Mouse (Mus musculus) lung, embryonic 14.5 days (tissue): Measurements from ENCODE around the gene Atl3. TPM values are rescaled to one million over a fixed set of nuclear protein-coding genes. Genes with fewer than 3 reads are reported as not detected.
A peak's percentile ranks its signal among the peaks of the same experiment; 100 is the strongest.

Experiments
- ATAC-seq: fragments of 200-750 bp; cut with Nextera tagmentation; 2 replicates; pipeline ENCODE4 v1.8.0; 2017; ENCODE audit warnings: mild to moderate bottlenecking, moderate TSS enrichment, moderate library complexity; ENCODE audit not compliant: insufficient read depth
- DNase-seq: peaks from one replicate; pipeline ENCODE4 v3.0.0-alpha.2; 2015
- H3K27ac ChIP-seq: fragments of 300-500 bp; sonication (generic); 2 replicates; pipeline ENCODE4 v1.5.1; 2014; ENCODE audit warnings: low read depth, mild to moderate bottlenecking, moderate library complexity
- H3K27me3 ChIP-seq: fragments of 300-500 bp; sonication (generic); 2 replicates; pipeline ENCODE4 v1.6.1; 2014; ENCODE audit warnings: low read length, control low read depth; ENCODE audit not compliant: insufficient read depth
- H3K36me3 ChIP-seq: fragments of 300-500 bp; sonication (generic); 2 replicates; pipeline ENCODE4 v1.6.1; 2014; ENCODE audit warnings: control low read depth; ENCODE audit not compliant: insufficient read depth
- H3K4me1 ChIP-seq: fragments of 300-500 bp; sonication (generic); 2 replicates; pipeline ENCODE4 v1.6.1; 2014; ENCODE audit warnings: antibody characterized with exemption, control low read depth; ENCODE audit not compliant: insufficient read depth
- H3K4me2 ChIP-seq: fragments of 300-500 bp; sonication (generic); 2 replicates; pipeline ENCODE4 v1.6.1; 2014; ENCODE audit warnings: mild to moderate bottlenecking
- H3K4me3 ChIP-seq: fragments of 300-500 bp; sonication (generic); 2 replicates; pipeline ENCODE4 v1.5.1; 2014; ENCODE audit warnings: low read depth, low read length
- H3K9ac ChIP-seq: fragments of 300-500 bp; sonication (generic); 2 replicates; pipeline ENCODE4 v1.6.1; 2014
- H3K9me3 ChIP-seq: fragments of 300-500 bp; sonication (generic); 2 replicates; pipeline ENCODE4 v1.6.1; 2016; ENCODE audit warnings: low read depth, low read length, control low read depth
- CTCF ChIP-seq: IDR thresholded peaks from 2 replicates; pipeline ENCODE4 v1.5.1; 2016; ENCODE audit warnings: antibody characterized with exemption, low read depth
- WGBS: fragments of 180-500 bp; shearing (Covaris S2); extraction: QIAGEN DNeasy Blood & Tissue Kit; methylation state at CpG from one replicate; pipeline ENCODE4 v1.1.7; 2014; 5-methylcytosine and 5-hydroxymethylcytosine counted together
- polyA plus RNA-seq: library from polyadenylated mRNA; unstranded; fragments of >200 nt; fragmentation: Nextera tagmentation; extraction: Ambion mirVana; gene quantifications from 2 replicates; pipeline ENCODE4 v1.2.1, GENCODE M21; 2014

The Atl3 gene
- polyA plus RNA-seq, 1 experiment from 2014 or later, result 20.8 TPM

DNA sequence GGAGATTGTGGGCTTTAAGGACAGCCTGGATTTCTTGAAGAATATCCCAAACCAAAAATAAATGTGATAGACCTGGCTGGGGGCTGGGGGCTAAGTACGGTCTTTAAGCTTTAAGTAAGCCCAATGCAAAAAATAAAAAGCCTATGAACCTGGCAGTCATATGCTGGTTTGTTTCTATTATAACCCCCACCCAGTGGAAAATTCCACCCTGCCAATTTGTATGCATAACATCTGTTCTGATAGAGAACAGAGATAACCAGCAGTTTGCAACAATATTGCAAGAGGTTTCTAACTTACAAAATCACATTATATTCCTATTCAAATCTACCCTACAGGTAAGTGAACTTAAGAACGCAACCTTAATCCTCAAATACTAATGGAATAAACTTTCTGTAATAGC lies 23.2 kb upstream of the Atl3 start:
- ATAC-seq (no peak), DNase-seq (no peak)
- Histone ChIP-seq H3K36me3 (peaks cover 21% of the 10 kb centered on the region; the same call in 1 of the 2 replicates), H3K4me3 (no peak overlapping the region), H3K9me3 (no peaks in the 10 kb centered on the region), H3K4me1 (no peaks in the 10 kb centered on the region), H3K4me2 (no peak overlapping the region), H3K27ac (no peak overlapping the region), H3K27me3 (no peaks in the 10 kb centered on the region), H3K9ac (no peak overlapping the region)
- TF ChIP-seq CTCF, result no peak
- 88% methylated on average over 2 of the region's 2 CpGs for WGBS

DNA sequence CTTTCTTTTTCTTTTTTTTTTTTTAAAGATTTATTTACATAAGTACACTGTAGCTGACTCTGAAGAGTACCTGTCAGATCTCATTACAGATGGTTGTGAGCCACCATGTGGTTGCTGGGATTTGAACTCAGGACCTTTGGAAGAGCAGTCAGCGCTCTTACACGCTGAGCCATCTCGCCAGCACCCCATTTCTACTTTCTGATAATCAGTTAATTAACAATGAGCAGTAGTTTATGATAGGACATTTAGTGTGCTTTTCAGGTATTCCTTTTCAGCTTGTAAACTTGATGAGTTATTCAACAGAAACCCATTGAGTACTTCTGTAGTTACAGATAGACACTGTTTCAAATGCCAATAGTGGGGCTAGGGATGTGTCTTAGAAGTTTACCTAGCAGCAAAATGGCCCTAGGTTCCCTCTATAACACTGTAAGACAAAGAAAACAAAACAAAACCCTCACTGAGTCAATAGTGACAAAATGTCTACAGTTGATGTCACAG lies 14.0 kb upstream of the Atl3 start:
- Histone ChIP-seq H3K4me3 (no peak overlapping the region), H3K27me3 (no peaks in the 10 kb centered on the region), H3K9ac (no peak overlapping the region), H3K9me3 (no peaks in the 10 kb centered on the region), H3K27ac (no peak overlapping the region), H3K36me3 (0 out of 2 replicates have a peak, but pooled peaks cover 2% of the 10 kb centered on the region), H3K4me2 (no peak overlapping the region), H3K4me1 (peaks cover 3% of the 10 kb centered on the region; the same call in 1 of the 2 replicates)
- WGBS, result 97% methylated on average over 3 of the region's 3 CpGs
- ATAC-seq (no peak), DNase-seq (no peak)
- no peak for TF ChIP-seq CTCF

DNA sequence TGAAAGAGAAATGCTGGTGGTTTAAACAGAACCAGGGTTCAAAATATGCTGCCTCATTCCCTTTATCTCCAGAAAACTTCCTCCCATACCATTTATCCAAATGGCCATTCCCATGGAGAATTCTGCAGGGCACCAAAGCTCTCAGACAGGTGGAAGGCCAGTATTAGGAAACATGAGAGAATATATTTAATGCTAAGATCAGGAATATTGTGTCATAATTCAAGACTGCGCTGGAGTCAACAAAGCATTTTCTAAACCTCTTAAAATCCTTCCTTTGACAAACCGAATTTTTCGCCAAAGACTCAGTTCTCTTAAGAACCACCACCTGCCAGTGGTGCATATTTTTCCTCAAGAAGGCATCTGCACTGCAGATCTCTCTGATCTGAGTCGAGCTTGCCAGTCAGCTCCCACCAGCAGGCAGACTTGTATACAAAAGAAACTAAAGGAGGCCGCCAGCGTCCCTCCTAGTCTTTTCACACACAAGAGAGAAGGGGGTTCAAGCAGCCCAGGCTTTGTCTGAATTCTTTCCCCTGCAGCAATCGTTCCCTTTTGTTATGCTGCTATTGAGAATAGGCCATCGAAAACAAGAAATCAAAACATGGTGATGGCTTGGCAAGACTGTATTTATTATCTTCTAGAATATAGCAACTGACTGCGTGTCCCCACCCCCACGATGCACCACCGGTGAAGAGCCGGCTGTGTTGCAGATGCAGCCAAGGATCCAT lies 12.1 kb upstream of the Atl3 start:
- peak overlapping the region; percentile 81 for H3K4me2 ChIP-seq
- H3K27me3 ChIP-seq, result no peaks in the 10 kb centered on the region
- peaks cover 3% of the 10 kb centered on the region; the same call in 1 of the 2 replicates for H3K4me1 ChIP-seq
- 0 out of 2 replicates have a peak, but pooled peaks cover 2% of the 10 kb centered on the region for H3K36me3 ChIP-seq
- whole genome bisulfite sequencing, result 8% methylated on average over 12 of the region's 12 CpGs
- peak overlapping the region; percentile 95 for H3K4me3 ChIP-seq
- peak overlapping the region; percentile 97 for H3K9ac ChIP-seq
- TF ChIP-seq CTCF, result no peak
- H3K27ac ChIP-seq, result peak overlapping the region; percentile 21
- no peak for ATAC-seq
- DNase-seq, result peak; percentile 51
- H3K9me3 ChIP-seq, result no peaks in the 10 kb centered on the region

DNA sequence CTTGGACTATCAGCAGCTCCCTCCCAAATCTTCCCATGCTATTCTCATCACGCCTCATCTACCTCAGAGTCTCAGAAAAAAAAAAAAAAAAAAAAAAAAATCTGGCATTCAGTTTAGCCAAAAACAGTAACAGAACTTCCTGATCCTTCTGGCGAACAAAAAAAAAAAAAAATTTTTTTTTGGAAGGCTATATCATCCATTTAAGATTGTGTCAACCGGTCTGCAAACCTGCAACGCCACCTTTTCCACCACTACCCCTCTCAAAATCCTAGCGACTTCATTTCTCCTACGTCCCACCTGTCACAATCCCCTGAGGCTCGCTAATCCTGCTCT lies 11.6 kb upstream of the Atl3 start:
- peak; percentile 50 for DNase-seq
- no peaks in the 10 kb centered on the region for H3K36me3 ChIP-seq
- peak overlapping the region; percentile 95 for H3K4me3 ChIP-seq
- H3K4me1 ChIP-seq, result peaks cover 3% of the 10 kb centered on the region; the same call in 1 of the 2 replicates
- no peak for ATAC-seq
- no peaks in the 10 kb centered on the region for H3K9me3 ChIP-seq
- H3K27ac ChIP-seq, result peak overlapping the region; percentile 99
- peak overlapping the region; percentile 97 for H3K9ac ChIP-seq
- no peaks in the 10 kb centered on the region for H3K27me3 ChIP-seq
- H3K4me2 ChIP-seq, result peak overlapping the region; percentile 81
- TF ChIP-seq CTCF, result no peak
- 0% methylated on average over 7 of the region's 7 CpGs for WGBS

DNA sequence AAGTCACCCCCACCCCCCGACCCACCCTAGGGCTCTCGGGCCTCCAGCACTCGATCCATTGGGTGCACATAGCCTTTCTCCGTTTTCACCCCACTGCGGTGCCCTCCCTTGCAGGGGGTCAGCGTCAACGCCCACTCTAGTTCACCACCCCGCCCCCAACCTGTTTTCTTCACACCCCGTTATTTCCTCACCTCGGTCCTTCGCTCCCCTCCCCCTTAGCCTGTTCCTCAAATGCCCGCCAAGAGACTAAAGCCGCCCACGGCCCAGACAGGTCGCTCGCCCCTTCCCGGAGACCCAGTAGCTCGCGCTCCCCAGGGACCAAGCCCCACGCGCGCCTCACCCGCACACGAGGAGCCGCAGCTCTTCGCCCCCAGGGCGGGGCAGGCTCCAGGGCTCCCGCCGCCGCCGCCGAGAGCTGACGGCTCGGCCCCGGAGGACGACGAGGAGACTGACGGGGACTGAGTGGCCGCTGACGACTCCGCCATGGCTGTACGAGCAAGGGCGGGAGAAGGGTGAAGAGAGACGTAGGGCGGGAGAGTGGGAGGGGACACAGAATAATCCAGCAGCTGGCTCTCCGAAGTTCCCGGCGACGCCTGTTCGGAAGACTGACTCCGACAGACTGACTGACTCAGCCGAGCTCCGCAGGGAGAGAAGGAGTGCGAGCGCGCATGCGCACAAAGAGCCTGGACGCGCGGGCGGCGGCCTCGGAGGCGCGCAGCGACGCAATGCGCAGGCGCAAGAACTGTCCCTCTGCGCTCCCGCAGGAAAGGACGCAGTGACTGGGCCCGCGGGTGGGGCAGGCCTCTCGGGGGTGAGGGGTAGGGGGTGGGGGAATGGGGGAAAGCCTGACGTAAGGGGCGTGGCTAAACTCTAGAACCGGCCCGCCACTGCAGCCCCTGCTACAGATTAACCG lies 11.0 kb upstream of the Atl3 start, which contains the start of gene Rtn3:
Rtn3 (minus strand) TSS at position 683 of the 913 bp plus-strand sequence.
- TF ChIP-seq CTCF, result no peak
- whole genome bisulfite sequencing, result under 1% methylated on average over 80 of the region's 80 CpGs
- peak; percentile 100 for DNase-seq

DNA sequence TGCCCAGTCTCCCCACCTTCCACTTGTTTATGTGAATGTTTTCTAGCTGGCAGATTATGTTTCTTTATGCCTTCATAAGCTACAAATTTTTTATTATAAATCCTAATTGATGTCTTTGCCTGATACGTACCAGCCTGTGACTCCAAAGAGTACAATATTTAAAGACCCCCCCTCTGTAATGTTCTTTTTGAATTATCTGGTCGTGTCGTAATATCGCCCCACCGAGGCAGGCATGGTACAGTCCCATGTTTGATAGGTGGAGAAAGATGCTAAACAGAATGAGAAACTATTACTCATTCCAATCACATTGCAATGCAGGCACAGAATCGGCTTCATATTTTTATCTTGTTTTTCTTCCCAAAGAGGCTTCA lies 10.3 kb upstream of the Atl3 start:
- ATAC-seq (peak; percentile 63), DNase-seq (no peak)
- Histone ChIP-seq H3K9ac (peak overlapping the region; percentile 44), H3K4me1 (peaks cover 3% of the 10 kb centered on the region; the same call in 1 of the 2 replicates), H3K4me2 (peak overlapping the region; percentile 81), H3K27ac (peak overlapping the region; percentile 59), H3K4me3 (peak overlapping the region; percentile 95), H3K27me3 (no peaks in the 10 kb centered on the region), H3K9me3 (no peaks in the 10 kb centered on the region), H3K36me3 (no peaks in the 10 kb centered on the region)
- 0 out of 2 replicates have a peak, but pooled peaks have one; percentile 18 for TF ChIP-seq CTCF
- under 1% methylated on average over 6 of the region's 6 CpGs for WGBS

More for the DNA sequence above, 11.0 kb upstream of the Atl3 start, which contains the start of gene Rtn3:
- Histone ChIP-seq H3K4me3 (peak within 1 kb of the TSS; percentile 95), H3K9me3 (no peaks in the 10 kb centered on the region), H3K9ac (peak within 1 kb of the TSS; percentile 97), H3K27me3 (no peaks in the 10 kb centered on the region), H3K4me1 (peaks cover 3% of the 10 kb centered on the region; the same call in 1 of the 2 replicates), H3K4me2 (peak within 1 kb of the TSS; percentile 81), H3K27ac (peak within 1 kb of the TSS; percentile 99), H3K36me3 (no peaks in the 10 kb centered on the region)
- peak; percentile 96 for ATAC-seq
